Mouse (Mus musculus) spleen, postnatal 10 days (tissue): ENCODE measurements around the gene Cul7.

Experiments used
- DNase-seq, 2 experiments: peaks; one replicate each; pipeline ENCODE4 v3.0.0; 2021 to 2022; ENCODE audit warnings: low spot score in 2 of 2

Cul7 gene

DNA sequence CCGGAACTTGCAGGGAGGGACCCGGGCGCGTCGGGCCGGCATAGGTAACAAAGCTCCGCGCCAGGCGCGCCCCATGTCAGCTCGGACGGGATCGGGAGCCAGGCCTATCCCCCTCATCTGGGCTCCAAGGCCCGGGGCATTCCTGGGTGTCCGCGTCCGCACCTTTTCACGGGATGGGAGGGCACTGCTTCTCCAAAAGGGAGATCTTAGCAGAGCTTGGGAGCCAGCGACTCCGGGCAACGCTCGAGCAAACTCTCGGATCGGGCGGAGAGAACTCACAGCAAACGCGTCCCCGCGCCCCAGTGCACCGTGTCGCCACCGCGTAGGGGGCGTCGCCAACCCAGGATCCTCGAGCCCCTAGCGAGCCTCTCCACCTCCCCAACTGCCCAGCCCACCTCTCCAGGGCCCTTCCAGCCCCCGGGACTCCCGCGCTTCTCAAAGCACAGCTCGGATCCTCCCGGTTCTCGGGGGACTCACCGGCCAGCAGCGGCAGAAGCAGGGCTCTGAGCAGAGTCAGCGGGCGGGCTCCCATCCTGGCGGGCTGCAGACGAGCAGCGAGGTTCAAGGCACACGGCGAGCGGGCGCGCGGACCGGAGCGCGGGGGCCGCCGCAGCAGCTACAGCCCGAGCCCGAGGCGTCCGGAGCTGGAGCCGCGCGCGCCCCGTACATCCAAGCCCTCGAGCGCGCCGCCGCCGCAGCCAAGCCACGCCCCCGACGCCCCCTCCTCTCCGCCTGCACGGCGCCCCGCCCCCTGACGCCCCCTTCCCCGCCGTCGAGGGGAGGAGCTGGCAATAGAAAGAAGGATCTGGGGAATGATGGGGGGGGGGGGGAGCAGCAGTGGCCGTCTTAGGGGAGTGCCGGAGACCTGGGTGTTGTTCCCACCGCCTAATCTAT, 21.1 kb upstream of the Cul7 start, which contains the start of gene Ptk7:
Ptk7 (minus strand) TSS at position 714 of the 894 bp plus-strand sequence.
- peak in 1 of 2 experiments; percentile 46 for DNase-seq

- no peak for DNase-seq
These were observed 20.3 kb upstream of the Cul7 start for GRCm38 (mm10) chr17:46629685-46630441.

DNA sequence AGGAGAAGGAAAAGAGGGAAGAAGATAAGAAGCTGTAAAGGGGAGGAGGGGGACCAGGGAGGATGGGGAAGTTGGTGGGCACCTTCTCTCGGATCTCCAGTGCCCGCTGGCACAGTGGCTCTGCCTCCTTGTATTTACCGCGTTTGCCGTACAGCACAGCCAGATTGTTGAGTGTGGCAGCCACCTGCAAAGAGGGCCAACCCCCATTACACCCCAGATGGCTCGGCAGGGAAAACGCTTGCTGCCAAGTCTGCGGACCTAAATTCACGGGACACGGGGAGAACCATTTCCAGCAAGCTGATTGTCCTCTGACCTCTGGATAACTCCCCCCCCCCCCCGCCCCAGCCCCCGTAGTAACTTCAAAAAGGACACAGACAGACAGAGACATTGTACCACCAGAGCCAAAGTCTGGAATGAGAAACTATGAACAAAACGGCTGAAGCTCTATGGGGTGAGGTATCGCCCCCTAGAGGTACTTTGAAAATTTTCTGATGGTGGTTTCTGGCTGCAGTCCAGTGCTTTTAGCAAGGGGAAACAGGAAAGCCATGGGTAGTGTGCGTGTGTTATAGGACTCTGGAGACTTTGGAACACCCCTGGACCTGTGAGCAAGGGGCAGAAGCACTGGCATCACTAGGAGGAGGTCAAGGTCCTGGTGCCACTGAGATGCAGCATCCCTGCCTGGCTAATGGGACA, 13.2 kb upstream of the Cul7 start:
- DNase-seq, result peak; percentile 21 to 53

DNA sequence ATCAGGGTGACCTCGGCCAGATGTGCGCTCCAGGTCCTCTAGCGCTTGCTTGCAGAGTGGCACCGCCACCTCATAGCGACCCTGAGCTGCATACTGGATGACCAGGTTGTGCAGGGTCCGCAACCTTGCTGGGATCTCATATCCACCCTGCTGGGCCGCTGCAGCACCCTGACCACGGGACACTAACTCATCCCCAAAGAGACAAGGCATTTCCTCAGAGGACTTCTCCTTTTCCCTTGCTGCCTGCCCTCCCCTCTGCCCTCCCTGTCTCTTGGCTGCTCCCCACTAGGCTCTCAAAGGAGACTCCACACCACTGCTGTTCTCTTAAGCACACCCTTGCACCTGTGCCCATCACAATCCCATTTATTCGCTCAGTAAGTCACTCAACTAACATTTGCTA, 10.2 kb upstream of the Cul7 start:
- no peak for DNase-seq

DNA sequence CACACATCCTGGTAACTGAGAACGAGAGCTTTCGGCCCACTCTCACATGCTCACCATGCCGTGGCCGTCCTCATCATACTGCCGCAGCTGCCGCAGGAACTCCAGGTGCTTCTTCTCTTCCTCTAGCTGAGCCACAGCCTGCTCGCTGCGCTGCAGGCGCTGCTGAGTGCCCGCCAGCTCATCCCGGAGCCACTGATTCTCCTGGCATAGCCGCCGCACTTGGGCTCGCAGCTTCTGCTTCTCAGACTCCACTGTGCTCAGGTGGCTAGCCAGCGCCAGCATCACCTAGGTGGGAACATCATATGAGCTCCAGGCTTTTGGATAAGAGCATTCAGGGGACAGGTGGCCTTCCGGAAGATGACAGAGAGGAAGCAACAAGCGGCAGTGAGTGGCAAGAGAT, 8.1 kb upstream of the Cul7 start:
- DNase-seq, result no peak

GRCm38 (mm10) chr17:46644152-46644805, 5.9 kb upstream of the Cul7 start:
- DNase-seq, result no peak

DNA sequence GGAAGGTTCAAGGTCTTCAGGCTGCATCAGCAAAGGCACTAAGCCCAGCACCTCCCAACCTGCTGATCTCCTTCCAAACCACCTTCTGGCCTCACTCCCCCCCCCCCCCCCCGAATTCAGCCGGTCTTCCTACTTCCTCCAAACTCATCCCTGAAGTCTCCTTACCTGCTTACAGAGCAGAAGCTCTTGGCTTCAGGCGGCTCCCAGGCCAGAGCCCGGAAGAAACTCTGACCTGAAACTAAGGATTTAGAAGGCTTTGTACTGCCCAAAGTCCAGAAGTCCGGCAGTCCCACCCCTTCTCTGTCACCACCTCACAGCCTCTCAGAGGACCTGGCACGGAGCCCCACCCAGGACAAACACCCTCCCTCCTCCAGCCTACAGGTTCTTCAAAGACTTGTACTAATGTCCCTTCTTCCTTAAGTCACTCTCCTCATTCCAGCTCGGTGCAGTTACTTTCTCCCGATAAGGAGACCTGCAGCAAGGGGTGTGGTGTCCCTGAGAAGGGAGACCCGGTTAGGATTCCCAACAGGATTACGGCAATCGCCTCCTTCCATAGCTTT, 5.1 kb upstream of the Cul7 start:
- peak in 1 of 2 experiments; percentile 50 for DNase-seq

- peak; percentile 99 for DNase-seq
These were observed 4.4 kb upstream of the Cul7 start, which contains the start of the genes Klc4 and Mrpl2 for GRCm38 (mm10) chr17:46645561-46646321. Gene Klc4 (minus strand): TSS chr17:46646022. Gene Mrpl2 (plus strand): TSS chr17:46646229.

GRCm38 (mm10) chr17:46646322-46646662, 3.8 kb upstream of the Cul7 start:
- no peak for DNase-seq

- DNase-seq, result no peak
These were observed 2.9 kb upstream of the Cul7 start for GRCm38 (mm10) chr17:46647279-46647678.

GRCm38 (mm10) chr17:46648436-46648835, 1.7 kb upstream of the Cul7 start:
- DNase-seq, result no peak

DNA sequence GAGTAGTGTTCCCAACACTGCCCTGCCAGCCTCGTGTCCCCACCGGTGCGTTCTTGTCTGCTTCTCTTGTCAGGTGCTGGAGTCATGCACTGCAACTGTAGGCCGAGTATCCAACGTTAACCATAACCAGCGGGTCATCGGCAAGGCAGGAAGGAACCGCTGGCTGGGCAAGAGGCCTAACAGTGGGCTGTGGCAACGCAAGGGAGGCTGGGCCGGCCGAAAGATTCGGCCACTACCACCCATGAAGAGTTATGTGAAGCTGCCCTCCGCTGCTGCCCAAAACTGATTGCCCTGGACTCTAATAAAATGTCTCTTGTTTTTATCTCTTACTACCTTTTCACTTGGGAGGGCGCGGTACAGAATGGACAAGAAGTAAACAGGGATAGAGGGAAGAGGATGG, 326 bp upstream of the Cul7 start:
- no peak for DNase-seq

GRCm38 (mm10) chr17:46651292-46651691, 1.2 kb downstream of the Cul7 start:
- DNase-seq, result no peak

GRCm38 (mm10) chr17:46651755-46652547, 1.8 kb downstream of the Cul7 start:
- DNase-seq, result no peak

GRCm38 (mm10) chr17:46656054-46656453, 5.9 kb downstream of the Cul7 start:
- no peak for DNase-seq

GRCm38 (mm10) chr17:46661351-46661750, 11.2 kb downstream of the Cul7 start:
- no peak for DNase-seq

DNA sequence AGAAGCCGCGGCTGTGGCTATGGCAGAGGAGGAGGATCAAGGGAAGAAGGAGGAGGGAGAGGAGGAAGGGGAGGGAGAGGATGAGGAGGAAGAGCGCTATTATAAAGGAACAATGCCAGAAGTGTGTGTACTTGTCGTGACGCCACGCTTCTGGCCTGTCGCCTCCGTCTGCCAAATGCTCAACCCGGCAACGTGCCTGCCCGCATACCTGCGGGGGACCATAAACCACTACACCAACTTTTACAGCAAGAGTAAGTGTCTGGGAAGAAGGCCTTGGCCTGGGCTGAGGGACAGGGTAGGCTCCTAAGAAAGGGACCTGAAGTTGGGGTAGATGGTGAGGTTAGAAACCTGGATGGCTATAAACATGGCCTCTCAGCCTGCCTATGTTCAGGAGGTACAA, 11.8 kb downstream of the Cul7 start:
- DNase-seq, result no peak

GRCm38 (mm10) chr17:46662730-46663129, 12.6 kb downstream of the Cul7 start:
- no peak for DNase-seq

DNA sequence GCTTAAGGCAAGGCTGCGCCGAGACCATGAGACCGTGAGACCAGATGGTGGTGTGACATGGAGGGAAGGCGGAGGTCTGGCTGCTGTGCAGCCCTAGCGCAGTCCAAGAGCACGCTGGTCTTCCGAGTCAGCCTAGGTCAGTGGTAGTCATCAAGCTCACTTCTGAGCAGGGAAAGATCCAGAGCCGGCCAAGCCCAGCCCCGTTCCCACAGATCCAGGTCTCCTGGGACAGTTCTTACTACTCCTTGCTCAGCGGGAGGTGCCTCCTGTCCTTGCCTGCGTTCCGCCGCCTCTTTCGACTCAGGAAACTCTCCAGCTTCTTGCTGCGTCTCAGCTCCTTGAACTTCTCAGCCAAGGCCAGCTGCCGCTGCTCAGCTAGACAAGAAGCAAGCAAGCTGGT, 17.6 kb downstream of the Cul7 start:
- no peak for DNase-seq

GRCm38 (mm10) chr17:46669911-46670310, 19.8 kb downstream of the Cul7 start:
- DNase-seq, result no peak
